Mouse (Mus musculus) kidney, postnatal 4 days (tissue): ENCODE results near the gene Lrrc8a.

Experiments
- DNase-seq, 2 experiments: peaks; one replicate each; pipeline ENCODE4 v3.0.0; 2021; ENCODE audit warnings: mixed read lengths in 2 of 2

Gene Lrrc8a

DNA sequence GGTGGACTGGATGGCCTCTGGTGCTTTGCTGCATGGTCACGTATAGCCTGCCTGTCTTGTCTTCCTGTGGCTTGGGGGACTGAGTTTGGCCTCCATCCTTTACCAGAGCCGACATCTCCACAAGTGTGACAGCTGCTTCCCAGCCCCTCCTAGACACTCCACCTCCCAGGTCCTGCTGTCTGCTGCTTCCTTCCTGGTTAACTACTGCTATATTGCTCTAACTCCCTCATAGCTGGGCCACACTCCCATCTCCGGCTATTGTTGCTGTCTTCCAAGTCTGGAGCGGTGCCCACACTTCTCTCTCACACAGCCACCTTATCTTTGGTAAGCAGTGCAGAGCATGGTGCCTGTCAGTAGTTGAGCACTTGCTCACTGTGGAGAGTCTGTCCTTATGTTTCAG lies 2.3 kb downstream of the Lrrc8a start:
- DNase-seq = peak; percentile 61 to 70

DNA sequence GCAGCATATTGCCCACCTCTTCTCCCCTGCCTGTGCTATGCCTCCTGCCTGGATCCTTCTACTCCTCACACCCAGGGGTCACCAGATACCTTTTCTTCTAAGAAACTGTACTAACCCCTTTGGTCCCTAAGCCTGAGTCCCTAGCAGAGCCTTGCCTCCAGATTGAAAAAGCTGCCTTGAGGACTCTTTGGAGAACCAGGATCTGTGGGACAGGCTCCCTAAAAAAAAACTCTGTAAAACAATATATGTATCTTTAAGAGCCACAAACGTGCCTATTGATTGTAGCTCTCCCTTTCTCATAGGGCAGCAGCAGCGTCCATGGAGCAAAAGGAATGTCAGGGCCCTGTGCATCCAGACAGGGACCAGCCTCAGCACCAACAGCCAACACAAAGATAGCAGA lies 2.8 kb downstream of the Lrrc8a start, which contains the start of gene Gm28035:
Gene Gm28035, plus strand, starts transcription at position 301 of the 400 bp plus-strand sequence.
- no peak for DNase-seq

DNA sequence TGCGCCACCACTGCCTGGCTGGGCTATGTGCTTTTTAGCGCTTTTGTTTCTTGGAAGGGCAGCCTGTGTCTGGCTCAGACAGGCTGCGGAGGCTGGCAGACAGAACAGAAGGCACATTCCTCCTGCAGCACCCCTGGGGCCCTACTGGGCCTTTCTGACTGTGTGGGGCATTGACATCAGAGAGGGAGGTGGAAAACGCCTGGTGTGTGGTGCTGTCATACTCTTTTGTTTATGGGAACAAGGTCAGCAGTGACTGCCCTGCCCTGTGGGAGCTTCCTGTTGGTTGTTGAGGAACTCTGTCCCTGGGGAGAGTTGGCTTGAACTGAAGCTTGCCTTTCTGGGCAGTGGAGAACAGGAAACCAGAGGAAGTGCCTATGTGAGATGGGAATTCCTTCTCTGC lies 5.0 kb downstream of the Lrrc8a start:
- DNase-seq = peak; percentile 61 to 74

DNA sequence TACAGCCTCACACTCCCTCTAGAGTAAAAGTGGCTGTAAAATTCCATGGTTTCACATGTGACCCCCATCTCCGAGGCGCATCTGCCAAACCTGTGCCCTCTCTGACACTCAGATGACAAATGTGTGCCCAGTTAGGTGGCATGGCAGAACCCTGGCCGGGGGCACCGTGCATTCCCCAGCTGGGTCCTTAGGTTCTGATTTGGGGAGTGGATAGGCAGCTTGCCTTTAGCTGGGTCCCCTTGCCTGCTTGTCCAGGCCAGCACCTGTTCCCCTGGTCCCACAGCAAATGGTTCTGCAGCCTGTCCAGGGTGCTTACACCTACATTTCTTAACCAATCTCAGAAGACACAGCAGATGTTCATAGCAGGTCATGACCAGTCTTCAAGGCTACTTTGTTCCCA lies 5.9 kb downstream of the Lrrc8a start:
- DNase-seq = no peak

GRCm38 (mm10) chr2:30244595-30245178 lies 7.2 kb downstream of the Lrrc8a start:
- DNase-seq = no peak

DNA sequence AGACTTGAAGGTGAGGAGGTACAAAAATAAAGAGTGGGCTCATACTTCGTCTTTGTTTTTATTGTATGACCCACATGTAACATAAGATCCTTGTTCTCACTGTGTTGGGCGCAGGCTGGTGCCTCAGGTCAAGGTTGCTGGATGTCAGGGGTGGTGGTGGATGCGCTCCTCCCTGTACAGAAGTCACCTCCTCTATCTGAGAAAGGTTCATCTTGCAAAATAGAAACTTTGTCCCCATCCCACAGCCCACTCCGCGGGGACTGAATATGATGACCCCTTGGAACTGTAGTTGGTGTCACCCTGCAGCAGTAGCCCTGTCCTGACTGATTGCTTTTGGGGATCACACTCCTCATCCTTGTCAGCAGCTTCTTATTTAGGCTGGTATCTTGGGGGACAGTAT lies 9.5 kb downstream of the Lrrc8a start:
- DNase-seq = no peak

DNA sequence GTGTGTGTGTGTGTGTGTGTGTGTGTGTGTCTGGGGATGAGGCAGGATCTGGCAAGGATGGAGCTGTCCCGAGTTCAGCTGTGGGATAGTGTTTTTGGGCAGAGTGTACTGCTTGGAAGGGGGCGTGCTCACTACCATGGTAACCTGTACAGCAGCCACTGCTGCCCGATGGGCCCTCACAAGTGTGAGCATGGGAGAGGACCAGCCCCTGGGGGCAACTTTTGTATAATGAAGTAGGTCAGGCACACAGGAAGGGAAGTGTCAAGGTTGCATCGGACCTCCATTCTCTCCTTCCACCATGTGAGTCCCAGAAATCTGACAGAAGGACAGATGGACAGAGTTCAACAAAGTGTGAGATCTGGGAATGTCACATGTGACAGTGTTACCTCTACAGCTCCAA lies 10.2 kb downstream of the Lrrc8a start:
- DNase-seq = no peak

DNA sequence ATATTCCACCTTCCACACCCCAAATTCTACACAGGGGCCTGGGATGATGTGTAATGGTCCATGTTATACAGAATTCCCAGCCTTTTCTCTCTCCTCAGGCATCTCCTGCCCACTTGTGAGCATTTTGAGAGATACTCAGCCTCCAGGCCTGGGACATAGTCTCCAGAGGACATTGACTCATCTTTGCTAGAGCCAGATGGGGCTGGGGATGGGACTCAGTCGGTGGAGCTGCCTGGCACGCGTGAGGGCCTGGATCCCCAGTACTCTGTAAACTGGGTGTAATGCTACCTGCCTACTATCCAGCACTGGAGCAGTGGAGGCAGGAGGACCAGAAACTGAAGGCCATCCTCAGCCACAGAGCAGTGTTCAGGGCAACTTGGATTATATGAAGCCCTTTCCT lies 11.7 kb downstream of the Lrrc8a start:
- DNase-seq = no peak

DNA sequence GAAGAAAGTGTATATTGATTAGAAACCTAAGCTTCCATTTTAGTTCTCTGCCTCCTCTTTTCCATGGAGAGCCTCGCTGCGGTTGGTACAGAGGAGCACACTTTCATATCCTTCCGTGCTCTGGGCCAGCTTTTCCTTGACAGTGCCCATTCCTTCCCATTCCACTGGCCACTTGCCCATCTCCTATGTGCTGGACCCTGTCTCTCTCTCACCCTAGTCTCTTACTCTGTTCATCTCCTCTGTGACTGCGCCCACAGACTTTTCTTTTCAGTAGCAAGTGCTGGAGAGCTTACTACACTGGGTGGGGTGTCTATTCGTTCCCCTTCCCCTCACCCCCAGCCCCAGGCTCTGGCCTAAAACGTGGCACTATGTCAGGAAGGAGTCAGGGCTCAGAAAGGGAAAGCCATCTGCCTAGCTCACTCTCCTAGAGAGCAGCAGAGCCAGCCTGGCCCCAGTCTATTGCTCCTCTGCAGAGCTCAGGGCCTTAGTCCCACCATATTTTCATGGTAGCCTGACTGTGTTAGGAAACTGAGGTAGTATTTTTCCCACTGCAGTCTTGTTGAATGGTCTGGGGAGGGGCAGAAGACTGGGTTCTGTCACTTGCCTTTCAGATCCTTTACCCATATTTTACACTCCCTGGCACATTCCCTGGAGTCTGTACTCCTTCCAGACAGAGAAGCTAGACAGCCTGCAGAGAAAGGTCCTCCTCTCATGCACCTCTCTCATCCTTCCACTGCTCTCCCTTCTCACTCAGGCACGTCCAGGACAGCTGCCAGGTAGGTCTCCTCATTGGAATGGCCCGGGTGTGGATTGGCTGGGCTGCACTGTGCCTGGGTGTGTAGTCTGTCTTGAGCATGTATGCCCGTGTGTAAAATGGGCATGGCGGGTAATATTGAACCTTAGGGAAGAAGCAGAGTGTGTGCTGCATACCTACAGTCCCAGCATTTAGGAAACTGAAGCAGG lies 12.9 kb downstream of the Lrrc8a start:
- no peak for DNase-seq

DNA sequence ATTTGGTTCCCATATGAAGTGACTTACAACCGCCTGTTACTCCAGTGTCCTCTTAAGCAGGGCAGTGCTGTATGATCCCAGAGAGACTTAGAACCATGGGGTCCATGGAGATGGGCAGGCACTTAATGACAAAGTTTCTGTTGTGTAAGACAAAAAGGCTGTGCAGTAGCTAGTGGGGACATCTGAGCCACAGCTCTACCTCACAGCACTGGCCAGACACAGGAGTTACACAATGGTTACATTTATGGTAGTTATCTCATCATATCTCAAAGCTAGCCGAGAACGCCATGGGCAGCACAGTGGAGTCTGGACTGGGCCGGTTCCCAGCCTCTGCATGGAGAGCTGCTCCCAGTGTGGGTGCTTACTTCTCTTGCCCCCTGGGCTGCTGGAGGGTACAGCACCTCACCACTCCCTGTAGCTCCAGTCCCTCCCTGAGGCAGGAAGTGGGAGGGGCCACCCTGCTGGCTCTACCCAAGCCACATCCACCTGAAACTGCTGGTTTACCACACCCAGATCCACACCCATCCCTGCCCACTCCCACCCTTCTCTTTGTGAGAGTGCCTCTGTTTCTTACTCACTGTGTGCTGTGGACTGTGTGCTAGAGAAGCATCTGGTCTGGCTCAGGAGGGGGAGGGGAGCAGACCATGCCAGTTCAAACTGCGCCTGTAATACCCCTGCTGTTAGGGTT lies 14.0 kb downstream of the Lrrc8a start:
- DNase-seq = peak; percentile 46 to 55

- DNase-seq = no peak
Measured at GRCm38 (mm10) chr2:30252521-30252920, 15.0 kb downstream of the Lrrc8a start.

DNA sequence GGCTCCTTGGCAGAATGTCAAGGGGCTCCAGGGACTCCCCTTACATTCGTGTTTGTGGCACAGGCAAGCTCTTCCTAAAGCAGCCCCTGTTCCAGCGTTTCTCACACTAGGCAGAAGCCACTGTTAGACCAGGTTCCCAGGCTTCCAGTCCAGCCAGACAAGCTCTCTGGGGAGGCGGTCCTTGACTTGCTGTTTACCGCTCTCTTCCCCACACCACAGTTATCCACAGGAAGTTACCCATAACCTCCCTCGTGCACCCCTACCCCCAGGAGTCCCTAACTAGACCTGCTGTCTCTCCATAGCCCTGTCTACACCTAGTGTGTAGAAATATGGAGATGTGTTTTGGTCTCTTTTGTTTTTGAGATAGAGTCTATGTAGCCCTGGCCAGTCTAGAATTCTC lies 16.3 kb downstream of the Lrrc8a start:
- DNase-seq = no peak

DNA sequence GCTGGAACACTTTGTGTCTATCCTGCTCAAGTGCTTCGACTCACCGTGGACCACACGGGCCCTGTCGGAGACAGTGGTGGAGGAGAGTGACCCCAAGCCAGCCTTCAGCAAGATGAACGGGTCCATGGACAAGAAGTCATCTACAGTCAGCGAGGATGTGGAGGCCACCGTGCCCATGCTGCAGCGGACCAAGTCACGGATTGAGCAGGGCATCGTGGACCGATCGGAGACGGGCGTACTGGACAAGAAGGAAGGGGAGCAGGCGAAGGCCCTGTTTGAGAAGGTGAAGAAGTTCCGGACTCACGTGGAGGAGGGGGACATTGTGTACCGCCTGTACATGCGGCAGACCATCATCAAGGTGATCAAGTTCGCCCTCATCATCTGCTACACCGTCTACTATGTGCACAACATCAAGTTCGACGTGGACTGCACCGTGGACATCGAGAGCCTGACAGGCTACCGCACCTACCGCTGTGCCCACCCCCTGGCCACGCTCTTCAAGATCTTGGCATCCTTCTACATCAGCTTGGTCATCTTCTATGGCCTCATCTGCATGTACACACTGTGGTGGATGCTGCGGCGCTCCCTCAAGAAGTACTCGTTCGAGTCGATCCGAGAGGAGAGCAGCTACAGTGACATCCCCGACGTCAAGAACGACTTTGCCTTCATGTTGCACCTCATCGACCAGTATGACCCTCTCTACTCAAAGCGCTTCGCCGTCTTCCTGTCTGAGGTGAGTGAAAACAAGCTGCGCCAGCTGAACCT lies 18.3 kb downstream of the Lrrc8a start:
- no peak for DNase-seq

GRCm38 (mm10) chr2:30256616-30257350 lies 19.3 kb downstream of the Lrrc8a start:
- DNase-seq = no peak

DNA sequence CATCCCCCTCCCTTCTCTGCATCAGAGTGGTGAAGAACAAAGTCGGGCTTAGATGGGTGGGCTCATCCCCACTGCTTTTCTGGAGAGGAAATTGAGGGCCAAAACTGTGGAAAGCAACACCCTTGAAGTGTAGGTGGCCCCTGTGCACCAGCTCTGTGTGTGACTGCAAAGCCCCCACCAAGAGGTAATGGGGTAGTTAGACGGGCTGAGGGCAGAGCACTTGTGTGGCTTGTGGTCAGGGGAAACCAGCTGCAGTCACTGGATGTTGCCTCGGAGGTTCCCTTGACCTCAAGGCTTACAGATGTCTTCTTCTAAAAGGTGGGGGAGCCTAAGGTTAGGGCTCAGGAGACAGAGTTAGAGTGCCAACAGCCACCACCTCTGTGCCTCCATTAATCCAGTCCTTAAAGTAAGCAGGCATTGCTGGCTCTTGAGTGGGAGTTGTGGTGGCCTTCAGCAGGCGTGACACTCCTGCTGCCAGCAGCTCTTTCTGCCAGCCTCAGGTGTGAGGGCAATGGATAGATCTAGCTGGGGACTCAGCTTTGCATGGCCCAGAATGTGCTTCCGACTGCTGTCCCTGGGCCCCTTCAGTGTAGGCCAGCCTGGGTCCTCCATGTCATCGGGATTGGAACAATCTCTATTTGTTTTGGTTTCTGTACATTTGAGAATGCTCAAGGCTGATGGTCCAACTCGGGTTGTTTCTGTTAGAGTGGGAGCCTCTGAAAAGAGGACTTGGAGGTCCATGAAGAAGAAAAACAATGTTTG lies 20.4 kb downstream of the Lrrc8a start:
- DNase-seq = no peak

DNA sequence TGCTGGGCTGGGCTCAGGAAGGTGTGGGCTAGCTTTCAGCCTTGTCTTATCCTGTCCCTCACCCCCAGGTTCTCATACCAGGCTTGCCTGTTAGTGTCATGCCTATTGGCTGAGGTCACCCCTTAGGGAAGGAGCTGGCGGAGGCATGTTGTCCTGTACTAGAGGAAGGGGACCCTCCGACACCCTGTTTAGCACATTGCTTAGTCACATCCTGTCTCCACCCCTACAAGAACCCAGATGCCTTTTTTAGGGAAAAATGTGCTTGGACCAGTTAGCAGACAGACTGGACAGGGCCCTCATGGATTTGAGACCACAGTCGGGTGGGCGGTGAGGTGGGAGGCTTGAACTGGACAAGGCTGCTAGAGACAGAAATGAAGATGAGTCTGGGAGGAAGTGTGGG lies 21.1 kb downstream of the Lrrc8a start:
- DNase-seq = peak in 1 of 2 experiments; percentile 42

DNA sequence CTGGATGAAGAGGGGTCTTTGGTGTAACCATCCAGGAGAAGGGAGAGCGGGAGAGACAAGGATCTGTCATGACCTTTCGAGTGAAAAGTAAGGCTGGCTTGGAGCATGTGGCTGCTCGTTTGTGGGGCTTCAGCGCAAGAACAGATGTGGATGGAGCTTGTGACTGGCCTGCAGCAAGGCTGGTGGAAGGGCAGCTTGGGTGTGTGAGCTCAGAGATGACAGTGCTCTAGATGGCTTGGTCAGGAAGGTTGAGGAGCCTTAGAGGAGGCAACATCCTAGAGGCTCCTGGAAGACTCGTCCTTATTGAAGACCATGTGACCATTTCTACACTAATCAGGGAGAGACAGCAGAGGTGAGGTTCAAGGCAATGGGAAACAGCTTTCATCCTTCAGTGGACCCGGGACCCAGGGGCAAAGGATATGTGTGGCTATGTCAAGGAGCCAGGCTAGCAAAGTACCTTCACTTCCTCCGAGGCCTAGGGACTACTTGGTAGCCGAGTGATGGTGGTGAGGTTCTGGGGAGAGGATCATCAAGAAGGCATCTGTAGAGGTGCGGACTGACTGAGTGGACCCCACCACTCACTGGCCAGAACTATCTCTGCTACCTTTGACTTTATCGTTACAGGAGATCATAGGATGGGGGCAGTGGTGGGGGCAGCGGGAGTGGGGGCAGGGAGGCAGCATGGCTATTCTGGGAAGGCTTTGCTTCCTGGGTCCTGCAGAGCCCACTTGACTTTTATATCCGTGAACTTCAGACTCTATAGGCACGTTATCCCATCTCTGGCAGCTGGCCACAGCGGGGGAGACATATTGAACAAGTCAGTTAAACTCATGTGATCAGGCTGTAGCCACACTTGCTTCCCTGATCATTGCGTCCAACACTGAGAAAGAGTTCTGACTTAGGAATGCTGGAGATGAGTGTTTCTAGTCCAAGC lies 21.9 kb downstream of the Lrrc8a start:
- no peak for DNase-seq

GRCm38 (mm10) chr2:30261064-30261736 lies 23.7 kb downstream of the Lrrc8a start:
- no peak for DNase-seq
